Mouse (Mus musculus) erythroid progenitor cell, adult 5-6 weeks (primary cell): ENCODE measurements around the gene Dnah11. TPM values are rescaled to one million over a fixed set of nuclear protein-coding genes. Genes with fewer than 3 reads are reported as not detected.

Source experiments
- ATAC-seq: replicated peaks from 2 replicates; pipeline ENCODE4 v1.8.0; 2016; ENCODE audit warnings: moderate number of reproducible peaks, mild to moderate bottlenecking, moderate TSS enrichment, inconsistent platforms; ENCODE audit not compliant: poor library complexity, low FRiP score, severe bottlenecking
- total RNA-seq, 2 experiments: library from RNA; stranded (forward) in 1 of 2; stranded (reverse) in 1 of 2; fragments of 150-400 nt in 1 of 2; fragments of 186-747, 209-891 nt in 1 of 2; gene quantifications; 2 replicates each; pipeline versions ENCODE4 v1.2.3 to v1.2.4; 2015 to 2017; ENCODE audit warnings: low replicate concordance in 2 of 2

The Dnah11 gene
- total RNA-seq, 2 experiments from 2014 or later = not detected

- ATAC-seq = no peak
These were observed 367.4 kb downstream of the Dnah11 start for GRCm38 (mm10) chr12:117831351-117831961.

DNA sequence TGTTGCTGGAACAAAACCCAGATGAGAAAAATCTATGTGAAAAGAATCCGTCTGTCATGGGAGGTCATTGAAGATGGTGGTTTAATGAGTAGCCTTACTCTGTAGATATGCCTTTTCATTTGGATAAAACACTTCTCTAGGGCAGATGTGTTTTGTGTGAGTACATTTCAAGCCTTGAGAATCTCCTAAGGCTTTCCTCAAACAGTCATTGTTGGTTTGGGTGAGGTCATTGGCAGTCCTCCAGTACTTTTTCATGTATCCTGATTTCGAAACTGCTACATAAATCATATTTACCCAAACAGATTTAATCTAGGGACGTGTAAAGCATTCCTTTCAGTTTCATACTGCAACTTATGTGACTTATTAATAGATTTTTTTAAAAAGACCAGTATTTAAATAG is 370.5 kb downstream of the Dnah11 start:
- no peak for ATAC-seq

Other genes with a start within 250 kb of the Dnah11 start
- 54.1 and 85.8 TPM in 2 replicates for gene Sp4, start 102.4 kb upstream of the Dnah11 start, total RNA-seq (2015; ENCODE audit: low replicate concordance)
- 47.2 and 53.8 TPM in 2 replicates for gene Sp4, start 102.4 kb upstream of the Dnah11 start, total RNA-seq (2017; ENCODE audit: low replicate concordance)